Mouse (Mus musculus) CD4-positive, CD25-positive, alpha-beta regulatory T cell, adult 2 months (primary cell): Measurements from ENCODE around the gene Gm17019.
"Not testable (repeated sequence)": the region's sequence is repeated elsewhere in the genome, so short reads cannot be mapped to it uniquely, and the experiment has no call there.

Experiments used
- DNase-seq: peaks from one replicate; pipeline ENCODE4 v3.0.0-alpha.2; 2012; ENCODE audit warnings: low read depth, low spot score

Gene Gm17019

GRCm38 (mm10) chr5:14996670-14997249 lies 36.0 kb downstream of the Gm17019 start:
- DNase-seq, result not testable (repeated sequence)

DNA sequence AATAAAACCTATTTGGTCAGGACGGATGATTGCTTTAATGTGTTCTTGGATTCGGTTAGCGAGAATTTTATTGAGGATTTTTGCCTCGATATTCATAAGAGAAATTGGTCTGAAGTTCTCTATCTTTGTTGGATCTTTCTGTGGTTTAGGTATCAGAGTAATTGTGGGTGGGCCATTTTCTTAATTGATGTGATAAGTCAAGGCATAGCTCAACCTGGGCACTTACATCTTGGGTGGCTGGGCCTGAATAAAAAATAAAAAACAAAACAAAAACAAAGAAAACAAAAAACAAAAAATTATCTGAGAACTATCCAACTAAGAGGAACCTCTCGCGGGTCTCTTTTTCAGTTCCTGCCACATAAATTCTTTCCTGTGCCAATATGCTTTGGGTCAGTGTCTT lies 38.7 kb downstream of the Gm17019 start:
- DNase-seq, result not testable (repeated sequence)

- not testable (repeated sequence) for DNase-seq
Observed at GRCm38 (mm10) chr5:14990375-14991158, 42.2 kb downstream of the Gm17019 start.

GRCm38 (mm10) chr5:14986649-14987387 lies 46.0 kb downstream of the Gm17019 start:
- DNase-seq, result not testable (repeated sequence)
